In the genomic region with DNA sequence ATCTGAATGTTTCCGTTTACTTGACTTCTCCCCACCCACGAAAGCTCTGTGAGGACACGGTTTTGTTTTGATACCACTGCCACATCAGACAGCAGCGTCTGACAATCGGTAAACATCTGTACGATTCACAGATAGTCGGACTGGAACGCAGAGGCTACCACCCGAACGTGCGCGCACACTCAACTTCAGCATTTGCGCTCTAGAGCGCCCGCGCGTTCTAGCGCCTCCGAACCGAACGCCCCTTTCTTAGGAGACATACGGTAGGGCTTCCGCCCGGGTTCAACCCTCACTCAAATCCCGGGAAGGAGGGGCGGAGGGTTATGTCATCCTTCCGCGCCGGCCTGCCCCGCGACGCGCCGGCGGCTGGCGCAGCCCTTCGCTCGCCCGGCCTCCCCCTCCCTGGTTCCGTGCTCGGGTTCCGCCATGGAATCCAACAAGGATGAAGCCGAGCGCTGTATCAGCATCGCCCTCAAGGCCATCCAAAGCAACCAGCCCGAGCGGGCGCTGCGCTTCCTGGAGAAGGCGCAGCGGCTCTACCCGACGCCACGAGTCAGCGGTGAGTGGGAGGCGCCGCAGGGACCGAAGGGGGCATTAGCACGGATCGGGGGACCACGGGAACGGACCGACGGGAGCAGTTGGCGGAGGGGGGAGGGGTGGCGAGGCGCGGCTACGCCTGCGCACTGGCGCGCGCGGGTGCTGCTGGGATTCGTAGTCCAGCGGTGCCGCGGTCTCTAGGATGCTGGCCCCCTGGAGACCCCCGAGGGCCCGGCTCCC, we compare ENCODE assay signal across 8 mouse cellular contexts. TPM values are rescaled to one million over a fixed set of nuclear protein-coding genes. Genes with fewer than 3 reads are reported as not detected.
DNase-seq lines count a peak whose midpoint lies in the region; ATAC-seq and TF ChIP-seq lines count a peak whose summit lies in the region.

Dnajb12 (plus strand) TSS at position 302 of the 774 bp plus-strand sequence.

- no peaks in the 10 kb centered on the region for H3K36me3 ChIP-seq in ES-E14 (ENCODE audit: control insufficient read depth, insufficient read depth, low read length, poor library complexity, severe bottlenecking)
- no peaks in the 10 kb centered on the region for H3K36me3 ChIP-seq in forebrain, postnatal 0 days (ENCODE audit: insufficient read depth)
- H3K36me3 ChIP-seq in lung, embryonic 15.5 days: peaks cover 2% of the 10 kb centered on the region; the same call in 1 of the 2 replicates

- peak within 1 kb of the TSS; percentile 92 for H3K4me2 ChIP-seq in forebrain, postnatal 0 days (ENCODE audit: low read depth)
- H3K4me2 ChIP-seq in lung, embryonic 15.5 days: peak within 1 kb of the TSS; percentile 88

- peak within 1 kb of the TSS; percentile 100 for H3K9ac ChIP-seq in ES-E14 (ENCODE audit: insufficient read depth, low read depth, low read length, poor library complexity, severe bottlenecking)
- peak within 1 kb of the TSS; percentile 97 for H3K9ac ChIP-seq in forebrain, postnatal 0 days
- H3K9ac ChIP-seq in lung, embryonic 15.5 days: peak within 1 kb of the TSS; percentile 95

- DNase-seq in ES-E14 (ENCODE audit: low read depth, low spot score): peak; percentile 89
- DNase-seq in cerebellum, adult 11-12 months: peak; percentile 95
- peak; percentile 97 for DNase-seq in forebrain, postnatal 0 days
- peak; percentile 94 for DNase-seq in heart, postnatal 4 days
- peak; percentile 91 to 93 for DNase-seq in layer of hippocampus, adult 8-10 months (ENCODE audit: low spot score in 2 of 2)
- DNase-seq in ovary, adult 18-20 months (ENCODE audit: low spot score): peak; percentile 91
- DNase-seq in thymus, postnatal 0 days (ENCODE audit: low spot score): peak; percentile 96

- peak within 1 kb of the TSS; percentile 95 to 99 for H3K4me3 ChIP-seq in ES-E14 (ENCODE audit: insufficient read depth in 1 of 2, low read depth in 1 of 2, low read length in 2 of 2, poor library complexity in 1 of 2, severe bottlenecking in 1 of 2)
- peak within 1 kb of the TSS; percentile 98 for H3K4me3 ChIP-seq in forebrain, postnatal 0 days (ENCODE audit: low read depth, low read length)
- peak within 1 kb of the TSS; percentile 89 for H3K4me3 ChIP-seq in lung, embryonic 15.5 days

- H3K27ac ChIP-seq in ES-E14 (ENCODE audit: insufficient read depth, low read depth, low read length, poor library complexity, severe bottlenecking): peak within 1 kb of the TSS; percentile 99
- peak within 1 kb of the TSS; percentile 100 for H3K27ac ChIP-seq in forebrain, postnatal 0 days (ENCODE audit: low read depth, low read length)
- peak within 1 kb of the TSS; percentile 99 for H3K27ac ChIP-seq in lung, embryonic 15.5 days

- WGBS in forebrain, postnatal 0 days: 3% methylated on average over 76 of the region's 80 CpGs
- WGBS in lung, embryonic 15.5 days: under 1% methylated on average over 80 of the region's 80 CpGs

- ATAC-seq in forebrain, postnatal 0 days: peak; percentile 95
- ATAC-seq in lung, embryonic 15.5 days (ENCODE audit: borderline replicate concordance, extremely low read depth, low FRiP score, low TSS enrichment): peak; percentile 91

- H3K4me1 ChIP-seq in ES-E14 (ENCODE audit: control insufficient read depth in 2 of 2, insufficient read depth in 2 of 2, low read length in 2 of 2, poor library complexity in 1 of 2): peaks cover 0 to 2% of the 10 kb centered on the region in 2 experiments; a peak in 1 of 4 replicates
- peaks cover 11% of the 10 kb centered on the region for H3K4me1 ChIP-seq in forebrain, postnatal 0 days (ENCODE audit: insufficient read depth)
- H3K4me1 ChIP-seq in lung, embryonic 15.5 days: peaks cover 16% of the 10 kb centered on the region

- no peaks in the 10 kb centered on the region for H3K27me3 ChIP-seq in forebrain, postnatal 0 days (ENCODE audit: insufficient read depth, low read length)
- H3K27me3 ChIP-seq in lung, embryonic 15.5 days: no peaks in the 10 kb centered on the region

- H3K9me3 ChIP-seq in ES-E14 (ENCODE audit: control insufficient read depth, insufficient read depth, low read depth, low read length): no peaks in the 10 kb centered on the region
- no peaks in the 10 kb centered on the region for H3K9me3 ChIP-seq in forebrain, postnatal 0 days (ENCODE audit: low read length)
- no peaks in the 10 kb centered on the region for H3K9me3 ChIP-seq in lung, embryonic 15.5 days

- in situ Hi-C loops in ES-E14 (cut with MboI; ENCODE audit: low sequenced_read_pairs in 2 of 2, unreplicated experiment in 2 of 2): no loop called here

- TF ChIP-seq CTCF in forebrain, postnatal 0 days (IDR thresholded peaks at IDR 0.05; ENCODE audit: low read depth): 0 out of 2 replicates have a peak, but pooled peaks have one; percentile 18

TF ChIP-seq in ES-E14, 5 proteins besides CTCF, POLR2A, EP300 and RAD21:
- TF ChIP-seq HCFC1 (IDR thresholded peaks at IDR 0.05; ENCODE audit: borderline replicate concordance, insufficient read depth, low read length): peak; percentile 92
- no peak for TF ChIP-seq ZNF384 (IDR thresholded peaks at IDR 0.05; ENCODE audit: low read depth, low read length)
TF ChIP-seq in ES-E14: peak in this region for 1.

RNA-seq across cellular contexts. Expression of gene Dnajb12, which starts in this region (rescaled TPM):
- 38.2 and 47.8 TPM in 2 replicates for total RNA-seq in ES-E14 (2012; rRNA removed)
- 35.2 and 41.1 TPM in 2 replicates for total RNA-seq in forebrain, postnatal 0 days (2014; rRNA removed)
- 21.2 and 23.5 TPM in 2 replicates for polyA plus RNA-seq in forebrain, postnatal 0 days (2015; fragmentation: Nextera tagmentation; extraction: Ambion mirVana)
- total RNA-seq in heart, postnatal 4 days (2021): 10 to 100 TPM; 39.6 to 41.1 TPM
- 10 to 100 TPM; 51.1 to 55.4 (median 52.6) TPM for total RNA-seq in layer of hippocampus, adult 8-10 months (2022)
- 21.0 and 24.1 TPM in 2 replicates for polyA plus RNA-seq in lung, embryonic 15.5 days (2015; fragmentation: Nextera tagmentation; extraction: Ambion mirVana)
- 13.5 and 14.6 TPM in 2 replicates for polyA plus RNA-seq in thymus, postnatal 0 days (2015; fragmentation: Nextera tagmentation; extraction: Ambion mirVana)

Comparison
In these comparisons a context has a peak if more than half of its experiments do, and no peak if none do; other contexts are left out.
1. Peak in every context shown above with its lines: DNase-seq, ATAC-seq, H3K4me3 ChIP-seq and H3K27ac ChIP-seq.